Mouse (Mus musculus): ENCODE data around the gene Syce3.

DNA sequence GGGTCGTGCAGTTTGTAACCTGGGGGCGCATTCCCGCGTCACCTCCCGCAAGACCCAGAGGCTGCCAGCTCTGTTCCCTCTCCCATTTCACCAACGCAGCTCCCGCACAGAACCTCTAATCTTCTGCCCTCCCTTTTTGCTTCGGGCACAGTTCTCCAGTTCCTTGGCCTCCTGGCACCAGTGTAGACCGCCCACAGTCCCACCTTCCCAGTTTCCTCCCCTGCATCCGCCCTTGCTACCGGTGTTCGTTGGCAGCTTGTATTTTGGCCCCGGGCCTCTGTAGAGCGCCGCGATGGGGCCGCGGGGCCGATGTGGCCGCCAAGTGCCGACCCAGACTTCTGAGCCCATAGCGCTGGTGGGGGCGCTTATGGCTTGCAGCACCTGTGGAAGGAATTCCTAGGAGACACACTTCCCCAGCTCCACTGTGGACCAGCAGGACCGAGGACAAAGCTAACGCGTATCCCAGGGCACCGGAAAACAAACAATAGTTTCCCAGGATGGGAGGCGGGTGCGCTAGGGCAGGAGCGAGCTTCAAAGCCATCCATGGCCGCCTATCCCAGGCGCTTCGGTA, 31.4 kb downstream of the Syce3 start, which contains the start of gene Odf3b:
- TF ChIP-seq CTCF (IDR thresholded peaks at IDR 0.05; ENCODE audit: low read depth, low read length) (no peak), POLR2A (IDR thresholded peaks at IDR 0.05; ENCODE audit: borderline replicate concordance, low read depth, low read length) (no peak)
